Mouse (Mus musculus): Measurements from ENCODE around the gene Adcy9. TPM values are rescaled to one million over a fixed set of nuclear protein-coding genes. Genes with fewer than 3 reads are reported as not detected.
"Not testable (repeated sequence)": the region's sequence is repeated elsewhere in the genome, so short reads cannot be mapped to it uniquely, and the experiment has no call there.

The Adcy9 gene
- polyA plus RNA-seq, 1 experiment, result 21.6 TPM

- DNase-seq (ENCODE audit: extremely low spot score in 1 of 2, low spot score in 1 of 2), result peak in 1 of 2 experiments; percentile 24
These were observed 139.3 kb downstream of the Adcy9 start for GRCm38 (mm10) chr16:4280949-4281348.

- DNase-seq (ENCODE audit: extremely low spot score in 1 of 2, low spot score in 1 of 2), result no peak
These were observed 140.7 kb downstream of the Adcy9 start for GRCm38 (mm10) chr16:4279601-4280000.

GRCm38 (mm10) chr16:4276621-4277020, 143.7 kb downstream of the Adcy9 start:
- DNase-seq (ENCODE audit: extremely low spot score in 1 of 2, low spot score in 1 of 2), result no peak

- no peak for DNase-seq (ENCODE audit: extremely low spot score in 1 of 2, low spot score in 1 of 2)
These were observed 144.1 kb downstream of the Adcy9 start for GRCm38 (mm10) chr16:4276151-4276550.

GRCm38 (mm10) chr16:4273702-4274476, 146.4 kb downstream of the Adcy9 start:
- peak; percentile 76 to 82 for DNase-seq (ENCODE audit: extremely low spot score in 1 of 2, low spot score in 1 of 2)

GRCm38 (mm10) chr16:4272254-4272653, 148.0 kb downstream of the Adcy9 start:
- no peak for DNase-seq (ENCODE audit: extremely low spot score in 1 of 2, low spot score in 1 of 2)

- DNase-seq (ENCODE audit: extremely low spot score in 1 of 2, low spot score in 1 of 2), result no peak
These were observed 149.4 kb downstream of the Adcy9 start for GRCm38 (mm10) chr16:4270911-4271310.

GRCm38 (mm10) chr16:4267857-4268666, 152.2 kb downstream of the Adcy9 start:
- peak in 1 of 2 experiments; percentile 75 for DNase-seq (ENCODE audit: extremely low spot score in 1 of 2, low spot score in 1 of 2)

GRCm38 (mm10) chr16:4267453-4267852, 152.8 kb downstream of the Adcy9 start:
- no peak for DNase-seq (ENCODE audit: extremely low spot score in 1 of 2, low spot score in 1 of 2)

GRCm38 (mm10) chr16:4265351-4265750, 154.9 kb downstream of the Adcy9 start:
- no peak for DNase-seq (ENCODE audit: extremely low spot score in 1 of 2, low spot score in 1 of 2)

- no peak for DNase-seq (ENCODE audit: extremely low spot score in 1 of 2, low spot score in 1 of 2)
These were observed 156.8 kb downstream of the Adcy9 start for GRCm38 (mm10) chr16:4263486-4263885.

- no peak for DNase-seq (ENCODE audit: extremely low spot score in 1 of 2, low spot score in 1 of 2)
These were observed 162.8 kb downstream of the Adcy9 start for GRCm38 (mm10) chr16:4257546-4257945.

- no peak for DNase-seq (ENCODE audit: extremely low spot score in 1 of 2, low spot score in 1 of 2)
These were observed 171.5 kb downstream of the Adcy9 start for GRCm38 (mm10) chr16:4248791-4249190.

- not testable (repeated sequence) for DNase-seq (ENCODE audit: extremely low spot score in 1 of 2, low spot score in 1 of 2)
These were observed 175.1 kb downstream of the Adcy9 start for GRCm38 (mm10) chr16:4245241-4245640.

Other genes starting within 250 kb of the Adcy9 start
- 37.1 and 38.0 TPM in 2 replicates for gene Crebbp, start 206.5 kb downstream of the Adcy9 start, polyA plus RNA-seq (2012; rRNA removed)
- 7.7 and 8.1 TPM in 2 replicates for gene Srl, start 121.3 kb upstream of the Adcy9 start, polyA plus RNA-seq (2012; rRNA removed)
- gene Tfap4, start 139.4 kb upstream of the Adcy9 start, polyA plus RNA-seq (2012; rRNA removed), result 6.9 and 7.2 TPM in 2 replicates
- 17.9 and 19.1 TPM in 2 replicates for gene Glis2, start 174.2 kb upstream of the Adcy9 start, polyA plus RNA-seq (2012; rRNA removed)
- 95.5 and 119 TPM in 2 replicates for gene Pam16, start 204.5 kb upstream of the Adcy9 start, polyA plus RNA-seq (2012; rRNA removed)
- 5.9 and 6.9 TPM in 2 replicates for gene Vasn, start 219.4 kb upstream of the Adcy9 start, polyA plus RNA-seq (2012; rRNA removed)
- 51.2 and 51.9 TPM in 2 replicates for gene Dnaja3, start 219.5 kb upstream of the Adcy9 start, polyA plus RNA-seq (2012; rRNA removed)